Mouse (Mus musculus) cortical plate, adult 2 months (tissue): Measurements from ENCODE around the gene Hspa14.

Source experiments
- CTCF ChIP-seq: fragments of 200-500 bp; IDR thresholded peaks from 2 replicates; pipeline ENCODE4 v1.5.1; 2011; ENCODE audit warnings: mild to moderate bottlenecking, control low read depth, low read length; ENCODE audit not compliant: insufficient read depth; ENCODE audit errors: extremely low read depth
- POLR2A ChIP-seq: fragments of 200-500 bp; IDR thresholded peaks from 2 replicates; pipeline ENCODE4 v1.6.1; 2011; ENCODE audit warnings: mild to moderate bottlenecking, low read length, control low read depth; ENCODE audit not compliant: insufficient read depth; ENCODE audit errors: extremely low read depth

DNA sequence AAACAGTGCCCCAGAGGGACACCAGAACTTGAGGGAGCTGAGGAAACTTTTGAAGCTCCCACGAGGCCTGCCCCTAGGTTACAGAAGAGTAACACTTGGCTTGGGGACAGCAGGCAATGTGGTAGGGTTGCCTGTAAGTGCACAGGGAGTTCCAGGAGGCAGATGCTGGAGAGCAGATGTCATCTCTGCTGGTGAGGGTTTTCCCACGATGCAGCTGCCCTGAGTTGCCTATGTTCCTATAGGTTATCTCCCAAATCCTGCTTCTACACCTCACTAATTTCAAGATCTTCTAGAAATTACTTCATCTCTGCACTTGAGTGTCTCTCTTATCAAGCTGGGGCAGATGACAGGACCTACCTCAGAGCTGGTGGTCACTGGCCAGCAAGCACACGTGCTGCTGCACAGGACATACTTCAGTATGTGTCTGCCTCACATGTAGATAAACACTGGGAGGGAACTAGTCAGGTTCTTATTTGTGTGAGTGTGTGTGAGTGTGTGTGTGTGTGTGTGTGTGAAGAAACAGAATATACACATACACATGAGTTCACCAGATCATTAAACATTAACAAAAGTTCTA is 18.7 kb downstream of the Hspa14 start:
- no peak for TF ChIP-seq POLR2A
- TF ChIP-seq CTCF, result no peak
